Mouse (Mus musculus): ENCODE measurements around the gene Tsnaxip1. TPM values are rescaled to one million over a fixed set of nuclear protein-coding genes. Genes with fewer than 3 reads are reported as not detected.

Gene Tsnaxip1
- total RNA-seq, 1 experiment: 0.13 TPM

GRCm38 (mm10) chr8:105860143-105860981 lies 32.8 kb downstream of the Tsnaxip1 start, which contains the start of gene Nutf2:
Nutf2 (plus strand) TSS chr8:105860580.
- in situ Hi-C loops (cut with MboI; ENCODE audit: low sequenced_read_pairs in 2 of 2, unreplicated experiment in 2 of 2): no loop called here
- H3K4me1 ChIP-seq (ENCODE audit: control insufficient read depth in 2 of 2, insufficient read depth in 2 of 2, low read length in 2 of 2, poor library complexity in 1 of 2): peaks cover 16 to 18% of the 10 kb centered on the region in 2 experiments
- no peaks in the 10 kb centered on the region for H3K9me3 ChIP-seq (ENCODE audit: control insufficient read depth, insufficient read depth, low read depth, low read length)
- DNase-seq (ENCODE audit: low read depth, low spot score): peak; percentile 98
- H3K4me3 ChIP-seq (ENCODE audit: insufficient read depth in 1 of 2, low read depth in 1 of 2, low read length in 2 of 2, poor library complexity in 1 of 2, severe bottlenecking in 1 of 2): peak within 1 kb of the TSS; percentile 94 to 98
- peaks cover 10% of the 10 kb centered on the region; the same call in 1 of the 2 replicates for H3K36me3 ChIP-seq (ENCODE audit: control insufficient read depth, insufficient read depth, low read length, poor library complexity, severe bottlenecking)
- TF ChIP-seq ZNF384 (IDR thresholded peaks at IDR 0.05; ENCODE audit: low read depth, low read length): no peak
- no peak; the same call in 1 of the 2 replicates for TF ChIP-seq MAFK (IDR thresholded peaks at IDR 0.05; ENCODE audit: insufficient read depth, low read depth, low read length)
- TF ChIP-seq CHD2 (IDR thresholded peaks at IDR 0.05; ENCODE audit: low read depth, low read length): peak; percentile 64
- TF ChIP-seq HCFC1 (IDR thresholded peaks at IDR 0.05; ENCODE audit: borderline replicate concordance, insufficient read depth, low read length): peak; percentile 99
- H3K9ac ChIP-seq (ENCODE audit: insufficient read depth, low read depth, low read length, poor library complexity, severe bottlenecking): peak within 1 kb of the TSS; percentile 98
- peak within 1 kb of the TSS; percentile 87 for H3K27ac ChIP-seq (ENCODE audit: insufficient read depth, low read depth, low read length, poor library complexity, severe bottlenecking)

GRCm38 (mm10) chr8:105861951-105862350 lies 34.4 kb downstream of the Tsnaxip1 start:
- Histone ChIP-seq H3K9ac (ENCODE audit: insufficient read depth, low read depth, low read length, poor library complexity, severe bottlenecking) (peak overlapping the region; percentile 98; the same call in 1 of the 2 replicates), H3K9me3 (ENCODE audit: control insufficient read depth, insufficient read depth, low read depth, low read length) (no peaks in the 10 kb centered on the region), H3K4me3 (ENCODE audit: insufficient read depth in 1 of 2, low read depth in 1 of 2, low read length in 2 of 2, poor library complexity in 1 of 2, severe bottlenecking in 1 of 2) (peak overlapping the region; percentile 94 to 98), H3K36me3 (ENCODE audit: control insufficient read depth, insufficient read depth, low read length, poor library complexity, severe bottlenecking) (peaks cover 17% of the 10 kb centered on the region), H3K27ac (ENCODE audit: insufficient read depth, low read depth, low read length, poor library complexity, severe bottlenecking) (no peak overlapping the region), H3K4me1 (ENCODE audit: control insufficient read depth in 2 of 2, insufficient read depth in 2 of 2, low read length in 2 of 2, poor library complexity in 1 of 2) (peaks cover 13% of the 10 kb centered on the region in 2 experiments)
- TF ChIP-seq MAFK (IDR thresholded peaks at IDR 0.05; ENCODE audit: insufficient read depth, low read depth, low read length) (no peak), HCFC1 (IDR thresholded peaks at IDR 0.05; ENCODE audit: borderline replicate concordance, insufficient read depth, low read length) (no peak), ZNF384 (IDR thresholded peaks at IDR 0.05; ENCODE audit: low read depth, low read length) (no peak), ZC3H11A (IDR thresholded peaks at IDR 0.05; ENCODE audit: borderline replicate concordance, low read depth, low read length) (no peak), CHD2 (IDR thresholded peaks at IDR 0.05; ENCODE audit: low read depth, low read length) (no peak)
- DNase-seq (ENCODE audit: low read depth, low spot score): no peak
- in situ Hi-C loops (cut with MboI; ENCODE audit: low sequenced_read_pairs in 2 of 2, unreplicated experiment in 2 of 2): no loop called here

- no peak for TF ChIP-seq ZC3H11A (IDR thresholded peaks at IDR 0.05; ENCODE audit: borderline replicate concordance, low read depth, low read length)
- Histone ChIP-seq H3K9ac (ENCODE audit: insufficient read depth, low read depth, low read length, poor library complexity, severe bottlenecking) (peak overlapping the region; percentile 47; the same call in 1 of the 2 replicates), H3K4me1 (ENCODE audit: control insufficient read depth in 2 of 2, insufficient read depth in 2 of 2, low read length in 2 of 2, poor library complexity in 1 of 2) (peaks cover 12 to 30% of the 10 kb centered on the region in 2 experiments), H3K4me3 (ENCODE audit: insufficient read depth in 1 of 2, low read depth in 1 of 2, low read length in 2 of 2, poor library complexity in 1 of 2, severe bottlenecking in 1 of 2) (no peak overlapping the region), H3K27ac (ENCODE audit: insufficient read depth, low read depth, low read length, poor library complexity, severe bottlenecking) (no peak overlapping the region; the same call in 1 of the 2 replicates), H3K36me3 (ENCODE audit: control insufficient read depth, insufficient read depth, low read length, poor library complexity, severe bottlenecking) (peaks cover 47% of the 10 kb centered on the region), H3K9me3 (ENCODE audit: control insufficient read depth, insufficient read depth, low read depth, low read length) (no peaks in the 10 kb centered on the region)
- in situ Hi-C loops (cut with MboI; ENCODE audit: low sequenced_read_pairs in 2 of 2, unreplicated experiment in 2 of 2): no loop called here
- DNase-seq (ENCODE audit: low read depth, low spot score): no peak
These were observed 39.0 kb downstream of the Tsnaxip1 start for GRCm38 (mm10) chr8:105866364-105867029.

DNA sequence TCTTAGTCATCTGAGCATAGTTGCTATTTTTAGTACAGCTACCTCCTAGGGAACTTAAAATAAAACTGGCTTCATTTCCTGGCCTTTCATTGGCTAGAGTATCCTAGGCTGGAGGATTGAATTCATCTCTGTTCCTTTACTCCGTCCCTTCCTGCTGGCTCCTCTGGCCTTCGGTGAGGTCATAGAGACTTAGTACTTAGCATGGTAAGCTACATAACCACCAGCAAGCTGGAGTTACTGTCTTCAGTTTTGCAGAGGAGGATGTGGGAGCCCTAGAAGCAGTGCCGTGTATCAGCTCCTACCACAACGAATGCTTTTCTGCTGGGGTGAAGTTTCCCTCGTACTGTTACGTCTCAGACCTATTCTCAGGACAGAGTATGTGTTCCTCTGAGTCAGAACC lies 46.8 kb downstream of the Tsnaxip1 start:
- TF ChIP-seq ZNF384 (IDR thresholded peaks at IDR 0.05; ENCODE audit: low read depth, low read length): no peak
- TF ChIP-seq CHD2 (IDR thresholded peaks at IDR 0.05; ENCODE audit: low read depth, low read length): no peak
- TF ChIP-seq ZC3H11A (IDR thresholded peaks at IDR 0.05; ENCODE audit: borderline replicate concordance, low read depth, low read length): no peak
- no peak for TF ChIP-seq HCFC1 (IDR thresholded peaks at IDR 0.05; ENCODE audit: borderline replicate concordance, insufficient read depth, low read length)
- no peak for TF ChIP-seq MAFK (IDR thresholded peaks at IDR 0.05; ENCODE audit: insufficient read depth, low read depth, low read length)
- no peak overlapping the region for H3K9ac ChIP-seq (ENCODE audit: insufficient read depth, low read depth, low read length, poor library complexity, severe bottlenecking)

More for the DNA sequence above, 46.8 kb downstream of the Tsnaxip1 start:
- peaks cover 50% of the 10 kb centered on the region for H3K36me3 ChIP-seq (ENCODE audit: control insufficient read depth, insufficient read depth, low read length, poor library complexity, severe bottlenecking)
- H3K4me1 ChIP-seq (ENCODE audit: control insufficient read depth in 2 of 2, insufficient read depth in 2 of 2, low read length in 2 of 2, poor library complexity in 1 of 2): peaks cover 1% of the 10 kb centered on the region in 2 experiments; a peak in 2 of 4 replicates
- no peaks in the 10 kb centered on the region for H3K9me3 ChIP-seq (ENCODE audit: control insufficient read depth, insufficient read depth, low read depth, low read length)
- in situ Hi-C loops (cut with MboI; ENCODE audit: low sequenced_read_pairs in 2 of 2, unreplicated experiment in 2 of 2): no loop called here
- no peak overlapping the region for H3K27ac ChIP-seq (ENCODE audit: insufficient read depth, low read depth, low read length, poor library complexity, severe bottlenecking)
- no peak overlapping the region for H3K4me3 ChIP-seq (ENCODE audit: insufficient read depth in 1 of 2, low read depth in 1 of 2, low read length in 2 of 2, poor library complexity in 1 of 2, severe bottlenecking in 1 of 2)
- no peak for DNase-seq (ENCODE audit: low read depth, low spot score)

Measured in ES-E14 (cell line).